Mouse (Mus musculus) spleen, postnatal 36 days (tissue): ENCODE results near the gene Msi1.

ENCODE experiments used
- DNase-seq, 2 experiments: peaks; one replicate each; pipeline ENCODE4 v3.0.0; 2022; ENCODE audit warnings: low spot score in 2 of 2, mixed read lengths in 1 of 2

Gene Msi1

DNA sequence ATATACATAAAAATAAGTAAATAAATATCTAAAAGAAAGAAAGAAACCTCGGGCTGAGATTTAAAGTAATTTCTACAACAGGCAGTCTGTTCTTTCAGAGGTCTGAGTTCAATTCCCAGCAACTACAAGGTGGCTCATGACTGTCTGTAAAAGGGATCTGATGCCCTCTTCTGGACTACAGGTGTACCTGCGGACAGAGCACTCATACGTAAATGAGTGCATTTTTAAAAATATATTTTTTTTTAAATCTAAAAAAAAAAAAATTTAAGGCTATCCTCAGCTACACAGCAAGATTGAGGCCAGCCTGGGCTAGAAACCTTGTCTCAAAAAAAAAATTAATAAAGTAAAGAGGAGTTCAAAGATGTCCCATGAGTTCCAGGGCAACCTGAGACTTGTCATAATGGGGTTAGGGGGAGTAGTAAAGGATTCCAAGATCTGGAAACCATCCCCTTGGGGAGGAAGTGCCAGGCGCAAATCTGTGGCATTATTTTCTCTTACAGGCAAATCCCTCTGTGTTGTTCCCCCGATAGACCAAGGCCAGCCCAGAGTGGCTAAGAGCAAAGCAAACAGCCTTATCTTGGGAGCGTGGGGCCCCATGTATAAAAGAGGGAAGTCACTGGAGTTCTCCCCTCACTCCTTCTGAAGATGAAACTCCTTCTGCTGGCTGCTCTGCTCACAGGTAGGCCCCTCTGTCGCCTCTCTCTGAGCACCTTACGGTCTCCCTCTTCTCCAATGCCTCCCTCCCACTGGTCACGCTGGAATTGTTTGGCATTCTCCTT, 36.4 kb downstream of the Msi1 start, which contains the start of gene Pla2g1b:
Gene Pla2g1b, plus strand, starts transcription at position 621 of the 779 bp plus-strand sequence.
- DNase-seq, result no peak

DNA sequence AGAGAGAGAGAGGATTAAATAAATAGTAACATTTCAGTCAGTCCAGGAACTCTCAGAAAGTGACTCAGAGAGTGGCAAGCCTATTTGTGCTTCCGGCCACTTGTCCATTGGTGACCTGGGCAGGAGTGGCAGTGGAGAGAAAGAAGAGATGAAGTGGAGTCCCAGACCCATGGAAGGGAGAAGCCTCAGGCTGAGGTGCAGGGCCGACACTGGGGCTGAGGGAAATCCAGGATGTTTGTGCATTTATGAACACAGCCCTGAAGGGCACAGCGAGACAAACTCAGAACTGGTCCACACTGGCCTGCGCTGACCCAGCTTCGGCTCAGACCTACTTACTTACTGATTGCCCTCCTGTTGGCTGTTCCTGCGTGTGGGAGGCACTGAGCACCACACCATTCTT, 40.4 kb downstream of the Msi1 start:
- DNase-seq, result no peak

DNA sequence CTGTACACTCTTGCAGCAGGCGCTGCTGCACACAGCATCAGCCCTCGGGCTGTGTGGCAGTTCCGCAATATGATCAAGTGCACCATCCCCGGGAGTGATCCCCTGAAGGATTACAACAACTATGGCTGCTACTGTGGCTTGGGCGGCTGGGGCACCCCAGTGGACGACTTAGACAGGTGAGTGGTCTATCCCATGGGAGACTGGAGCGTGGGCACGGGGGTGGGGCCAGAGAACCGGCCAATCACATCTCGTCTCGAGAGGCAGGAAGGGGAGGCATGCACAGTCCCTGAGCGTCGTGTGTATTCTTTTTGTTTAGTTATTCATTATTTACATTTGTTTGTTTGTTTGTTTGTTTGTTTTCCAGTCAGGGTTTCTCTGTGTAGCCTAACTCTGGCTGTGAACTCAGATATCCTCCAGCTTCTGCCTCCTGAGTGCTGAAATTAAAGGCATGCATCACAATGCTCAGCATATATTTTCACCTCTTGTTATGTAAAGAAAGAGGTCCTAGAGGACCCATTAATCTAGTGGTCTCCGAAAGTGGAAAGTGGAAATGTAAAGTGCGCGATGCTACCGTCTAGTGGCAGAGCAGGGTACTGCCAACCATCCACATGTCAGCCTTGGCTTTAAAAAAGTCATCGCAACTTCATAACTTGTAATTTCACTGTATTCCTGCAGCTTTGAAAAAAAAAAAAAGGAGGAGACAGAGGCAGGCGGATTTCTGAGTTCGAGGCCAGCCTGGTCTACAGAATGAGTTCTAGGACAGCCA, 41.5 kb downstream of the Msi1 start:
- peak in 1 of 2 experiments; percentile 24 for DNase-seq

DNA sequence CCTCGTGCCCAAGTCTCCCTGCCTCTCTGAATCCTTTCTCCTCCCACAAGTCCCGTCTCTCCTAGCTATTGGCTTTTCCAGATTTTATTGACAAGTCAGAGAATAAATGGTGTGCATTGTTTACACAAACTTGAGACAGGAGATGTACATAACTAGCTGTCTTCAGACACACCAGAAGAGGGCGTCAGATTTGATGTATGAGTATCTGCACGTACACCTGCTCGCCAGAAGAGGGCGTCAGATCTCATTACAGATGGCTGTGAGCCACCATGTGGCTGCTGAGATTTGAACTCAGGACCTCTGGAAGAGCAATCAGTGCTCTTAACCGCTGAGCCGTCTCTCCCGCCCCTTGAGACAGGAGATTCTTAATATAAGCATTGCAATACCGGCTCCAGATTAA, 43.8 kb downstream of the Msi1 start:
- DNase-seq, result no peak

DNA sequence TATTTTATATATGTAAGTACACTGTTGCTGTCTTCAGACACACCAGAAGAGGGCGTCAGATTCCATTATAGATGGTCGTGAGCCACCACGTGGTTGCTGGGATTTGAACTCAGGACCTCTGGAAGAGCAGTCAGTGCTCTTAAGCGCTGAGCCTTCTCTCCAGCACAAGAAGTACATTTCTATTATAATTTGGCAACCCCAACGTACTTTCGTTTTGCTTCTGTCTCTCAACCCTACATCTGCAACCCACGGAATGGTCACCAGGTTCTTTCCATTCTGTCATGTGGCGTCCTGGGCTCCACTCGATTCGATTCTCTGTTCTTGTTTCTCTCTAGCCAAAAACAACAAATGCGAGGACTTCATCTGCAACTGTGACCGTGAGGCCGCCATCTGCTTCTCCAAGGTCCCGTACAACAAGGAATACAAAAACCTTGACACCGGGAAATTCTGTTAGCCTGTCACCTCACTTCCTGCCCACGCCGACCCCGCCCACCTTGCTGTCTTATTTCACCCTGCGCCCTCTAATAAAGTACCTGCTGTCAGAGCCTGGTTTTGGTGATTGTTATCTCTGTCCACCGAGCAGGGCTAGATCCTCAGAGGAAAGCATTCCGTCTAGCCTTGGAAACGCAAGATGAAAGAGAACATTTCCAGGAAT, 44.9 kb downstream of the Msi1 start:
- DNase-seq, result no peak

DNA sequence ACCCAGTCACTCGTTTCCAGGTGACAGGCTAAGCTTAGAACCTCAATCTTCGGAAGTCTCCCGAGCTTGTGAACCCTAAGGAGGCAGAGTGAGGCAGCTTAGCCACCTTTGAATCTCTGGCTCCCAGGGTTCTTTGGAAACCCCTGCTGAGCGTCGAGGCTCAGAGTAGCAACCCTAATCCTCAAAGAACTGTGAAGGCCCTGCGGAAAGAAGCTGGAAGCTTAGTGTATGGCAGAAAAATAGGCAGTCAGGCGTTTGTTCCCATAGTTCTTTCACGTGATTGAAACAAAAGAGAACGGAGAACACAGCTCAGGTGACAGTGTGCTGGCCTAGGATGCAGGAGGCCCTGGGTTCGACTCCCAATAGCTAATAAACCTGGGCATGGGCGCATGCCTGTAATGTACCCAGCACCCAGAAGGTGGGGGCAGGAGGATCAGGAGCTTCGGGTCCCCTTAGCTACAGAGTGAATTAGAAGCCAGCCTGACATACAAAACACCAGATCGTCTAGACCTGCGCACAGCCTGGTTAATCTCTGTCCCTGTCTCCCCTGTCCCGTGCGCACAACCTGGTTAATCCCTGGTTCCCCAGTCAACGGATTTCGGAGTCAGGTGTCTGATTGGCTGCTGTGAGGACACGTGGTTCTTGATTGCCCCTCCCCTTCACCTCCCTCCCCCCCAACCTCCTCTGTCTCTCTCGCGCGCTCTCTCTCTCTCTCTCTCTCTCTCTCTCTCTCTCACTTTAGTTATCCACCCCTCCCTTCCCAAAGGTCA, 46.1 kb downstream of the Msi1 start:
- DNase-seq, result no peak

DNA sequence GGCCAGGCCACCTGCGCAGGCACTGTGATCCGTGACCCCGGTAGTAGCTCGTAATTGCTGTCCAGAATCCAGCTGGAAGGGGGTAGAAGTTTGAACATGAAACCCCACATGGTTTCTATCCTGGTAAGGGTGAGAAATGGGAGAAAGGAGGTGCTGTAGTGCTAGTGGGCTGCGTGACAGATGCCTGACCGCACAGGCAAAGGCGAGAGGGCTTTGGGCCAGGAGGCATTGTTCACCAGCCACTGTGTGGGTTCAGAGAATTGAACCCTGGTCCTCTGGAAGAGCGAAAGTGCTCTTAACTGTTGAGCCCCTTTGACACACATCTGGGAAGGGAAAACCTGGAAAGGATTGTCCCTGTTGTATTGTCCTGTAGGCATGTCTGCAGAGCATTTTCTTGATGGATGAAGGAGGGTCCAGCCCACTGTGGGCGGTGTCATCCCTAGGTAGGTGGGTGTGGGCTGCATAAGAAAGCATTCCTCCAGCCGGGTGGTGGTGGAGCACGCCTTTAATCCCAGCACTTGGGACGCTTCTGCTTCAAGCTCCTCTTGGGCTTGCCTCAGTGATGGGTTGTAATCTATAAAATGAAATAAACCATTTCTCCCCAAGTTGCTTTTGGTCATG, 46.8 kb downstream of the Msi1 start:
- DNase-seq, result no peak

DNA sequence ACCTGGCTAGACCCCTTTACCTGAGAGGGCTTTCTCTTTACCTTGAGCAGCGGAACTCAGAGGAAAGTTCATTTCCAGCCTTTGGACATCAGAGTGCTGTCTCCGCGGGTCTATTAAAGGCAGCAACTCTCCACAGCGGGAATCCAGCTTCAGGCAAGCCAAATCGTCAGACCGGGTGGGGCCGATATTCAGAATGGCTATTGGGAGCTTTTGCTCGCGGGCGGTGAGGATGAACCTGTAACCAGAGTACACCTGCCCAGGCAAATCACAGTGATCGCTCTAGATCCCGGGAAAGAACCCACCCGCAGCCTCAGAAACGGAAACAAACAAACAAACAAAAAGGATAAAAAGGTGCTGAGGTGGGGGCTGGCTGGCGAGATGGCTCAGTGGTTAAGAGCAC, 50.2 kb downstream of the Msi1 start:
- no peak for DNase-seq

DNA sequence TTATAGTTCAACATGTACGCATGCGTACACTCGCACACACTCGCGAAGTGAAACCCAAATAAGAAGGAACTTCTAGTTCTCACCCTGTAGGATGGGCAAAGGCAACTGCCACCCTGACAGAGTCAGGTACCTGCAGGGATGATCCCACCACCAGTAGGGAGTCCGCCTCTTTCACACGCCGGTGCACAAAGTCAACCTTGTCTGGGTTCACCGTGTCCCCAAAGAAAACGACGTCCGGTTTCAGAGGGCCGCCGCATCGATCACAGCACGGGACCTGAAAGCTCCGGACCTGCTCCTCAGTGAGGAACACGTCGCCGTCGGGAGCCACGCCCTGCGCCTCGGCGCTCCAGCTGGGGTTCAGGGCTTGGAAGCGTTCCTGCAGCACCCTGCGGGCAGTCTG, 50.7 kb downstream of the Msi1 start:
- DNase-seq, result peak in 1 of 2 experiments; percentile 31

DNA sequence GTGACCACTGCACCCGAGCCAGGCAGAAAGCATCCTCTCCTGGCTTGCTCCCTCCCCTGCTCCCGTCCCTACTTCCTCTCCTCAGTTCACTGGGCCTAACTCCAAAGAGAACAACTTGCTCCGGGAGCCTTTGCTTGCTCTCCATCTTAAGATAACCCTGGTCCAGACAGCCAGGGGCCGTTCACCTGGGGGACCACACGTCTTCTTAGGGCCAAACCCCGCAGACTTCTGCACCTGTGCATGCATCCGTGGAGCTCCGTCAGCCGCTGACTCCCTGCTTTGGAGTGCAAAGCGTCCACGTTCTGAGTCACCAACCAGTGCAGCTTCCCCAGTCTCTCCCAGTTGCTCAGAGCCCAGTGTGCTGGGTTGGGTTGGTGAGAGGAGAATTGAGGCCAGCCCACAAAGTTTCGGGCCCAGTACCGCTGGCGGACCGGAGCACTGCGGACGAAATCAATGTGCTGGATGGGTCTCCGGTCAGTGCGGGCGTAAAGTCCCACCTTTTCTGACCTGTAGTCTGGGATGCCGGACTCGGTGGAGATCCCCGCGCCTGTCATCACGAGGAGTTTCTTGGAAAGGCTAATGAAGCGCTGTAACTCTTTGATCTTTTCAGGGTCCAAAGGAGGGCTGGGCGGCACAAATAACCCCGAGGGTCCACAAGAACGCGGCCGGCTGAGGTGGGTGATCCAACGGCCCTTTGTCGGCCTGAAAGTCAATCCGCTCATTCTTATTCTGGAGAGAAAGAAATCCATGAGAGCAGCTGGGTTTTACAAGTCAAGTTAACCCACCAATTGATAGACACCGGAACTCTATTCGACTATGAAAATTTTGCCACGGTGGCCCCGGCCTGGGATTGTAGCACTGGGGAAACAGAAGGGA, 53.2 kb downstream of the Msi1 start:
- DNase-seq, result no peak

DNA sequence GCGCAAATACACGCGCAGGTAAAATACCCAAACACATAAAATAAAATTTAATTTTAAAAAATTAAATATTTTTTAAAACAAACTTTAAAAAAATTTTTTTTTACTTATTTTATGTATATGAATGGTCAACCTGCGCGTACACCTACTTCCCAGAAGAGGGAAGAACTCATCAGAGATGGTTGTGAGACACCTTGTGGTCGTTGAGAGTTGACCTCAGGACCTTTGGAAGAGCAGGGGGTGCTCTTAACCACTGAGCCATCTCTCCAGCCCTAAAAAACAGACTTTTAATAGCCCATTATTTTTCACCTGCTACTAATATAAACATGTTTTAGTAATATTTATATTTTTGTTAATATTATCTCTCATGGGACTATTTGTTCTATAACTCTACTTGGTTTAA, 54.0 kb downstream of the Msi1 start:
- DNase-seq, result peak in 1 of 2 experiments; percentile 22

DNA sequence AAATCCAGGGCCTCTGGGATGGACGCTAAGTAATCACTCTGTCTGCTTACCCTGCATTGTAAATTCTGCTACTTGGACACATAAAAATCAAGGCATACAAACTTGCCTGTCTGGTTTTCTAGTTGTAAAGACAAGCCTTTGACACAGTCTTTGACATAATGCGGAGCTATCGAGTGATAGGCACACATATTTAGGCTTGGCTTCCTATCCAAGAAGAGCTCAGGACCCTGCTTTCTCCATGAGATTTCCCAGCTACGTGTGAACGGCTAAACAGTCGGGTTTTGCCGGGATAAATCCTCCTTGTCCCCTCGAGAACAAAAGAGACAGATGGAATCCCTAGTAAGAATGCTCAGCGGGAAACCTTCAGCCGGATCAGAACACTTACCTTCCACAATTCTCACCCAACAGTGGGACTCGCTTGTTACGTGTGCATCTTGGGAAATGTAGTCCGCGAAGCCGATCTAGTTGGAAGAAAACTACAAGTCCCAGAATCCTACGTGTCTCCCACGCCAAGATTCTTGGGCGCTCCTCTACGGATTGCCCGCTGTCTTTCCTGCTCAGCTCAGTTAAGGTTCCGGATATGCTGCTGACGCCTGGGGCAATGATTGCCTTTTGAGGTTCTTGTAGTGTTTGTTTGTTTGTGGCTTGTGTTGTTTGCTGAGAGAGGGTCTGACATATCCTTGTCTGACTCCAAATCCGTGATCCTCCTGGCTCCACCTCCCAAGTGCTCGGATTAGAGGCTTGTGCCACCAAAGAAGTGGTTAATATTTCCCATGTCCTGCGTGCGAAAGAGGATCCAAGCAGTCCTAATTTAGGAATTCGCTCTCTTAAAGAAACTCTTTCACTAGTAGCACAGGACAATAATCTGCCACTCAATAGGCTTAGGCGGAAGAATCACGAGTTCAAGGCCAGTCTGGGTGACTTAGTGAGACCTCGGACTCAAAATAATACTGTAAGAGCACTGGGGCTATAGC, 54.8 kb downstream of the Msi1 start, which contains the start of gene Sirt4:
Gene Sirt4, minus strand, starts transcription at position 779 of the 974 bp plus-strand sequence.
- DNase-seq, result peak; percentile 84 to 90

DNA sequence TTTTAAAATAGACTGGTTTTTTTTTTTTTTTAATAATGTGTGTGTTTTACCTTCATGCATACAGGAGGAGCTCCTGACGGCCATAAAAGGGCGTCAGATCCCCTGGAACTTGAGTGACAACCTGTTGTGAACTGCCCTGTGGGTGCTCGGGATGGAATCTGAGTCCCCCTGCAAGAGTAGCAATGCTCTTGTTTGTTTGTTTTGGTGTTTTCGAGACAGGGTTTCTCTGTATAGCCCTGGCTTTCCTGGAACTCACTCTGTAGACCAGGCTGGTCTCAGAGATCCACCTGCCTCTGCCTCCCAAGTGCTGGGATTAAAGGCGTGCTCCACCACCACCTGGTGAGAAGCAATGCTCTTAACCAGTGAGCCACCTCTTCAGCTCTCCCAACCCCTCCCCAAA, 55.6 kb downstream of the Msi1 start:
- no peak for DNase-seq

DNA sequence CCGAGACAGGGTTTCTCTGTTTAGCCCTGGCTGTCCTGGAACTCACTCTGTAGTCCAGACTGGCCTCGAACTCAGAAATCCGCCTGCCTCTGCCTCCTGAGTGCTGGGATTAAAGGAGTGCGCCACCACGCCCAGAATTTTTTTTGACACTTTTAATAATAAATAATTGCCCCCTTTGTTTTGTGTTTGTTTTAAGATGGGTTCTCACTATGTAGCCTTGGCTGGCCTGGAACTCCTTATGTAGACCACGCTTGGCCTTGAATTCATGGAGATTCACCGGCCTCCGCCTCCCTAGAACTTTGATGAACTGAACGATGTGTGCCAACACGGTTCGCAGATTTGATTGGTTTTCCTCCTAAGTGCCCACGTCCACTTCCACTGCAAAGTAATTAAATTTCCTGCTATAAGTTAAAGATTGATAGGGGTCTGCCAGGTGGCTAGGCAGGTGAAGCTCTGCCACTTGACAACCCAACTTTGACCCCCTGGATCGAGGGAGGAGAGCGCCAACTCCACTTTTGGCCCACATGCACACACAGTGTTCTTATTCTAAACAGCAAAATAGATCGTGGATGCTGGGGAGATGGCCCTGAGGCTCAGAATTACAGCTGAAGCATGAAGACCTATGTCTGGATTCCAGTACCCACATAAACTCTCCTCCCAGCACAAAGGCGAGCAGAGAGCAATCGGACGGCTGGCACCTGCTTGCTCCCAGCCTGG, 56.2 kb downstream of the Msi1 start:
- DNase-seq, result no peak

DNA sequence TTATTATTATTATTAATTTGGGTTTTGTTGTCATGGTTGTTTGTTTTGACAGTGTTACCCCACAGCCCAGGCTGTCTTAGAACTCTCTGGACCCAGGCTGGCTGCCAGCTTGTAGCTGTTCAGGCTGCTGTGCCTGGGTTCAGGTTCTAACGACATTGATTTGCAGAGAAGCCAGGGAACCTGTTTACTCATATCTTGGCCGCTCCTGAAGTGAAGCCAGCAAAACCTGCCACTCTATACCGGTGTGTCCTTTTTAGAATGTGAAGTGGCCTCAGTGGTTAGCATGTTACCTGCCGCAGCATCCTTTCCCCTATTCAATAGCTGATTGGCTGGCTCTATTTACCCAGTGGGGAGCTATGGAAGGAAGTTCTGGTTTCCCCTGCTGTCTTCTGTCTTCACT, 57.3 kb downstream of the Msi1 start:
- DNase-seq, result no peak

DNA sequence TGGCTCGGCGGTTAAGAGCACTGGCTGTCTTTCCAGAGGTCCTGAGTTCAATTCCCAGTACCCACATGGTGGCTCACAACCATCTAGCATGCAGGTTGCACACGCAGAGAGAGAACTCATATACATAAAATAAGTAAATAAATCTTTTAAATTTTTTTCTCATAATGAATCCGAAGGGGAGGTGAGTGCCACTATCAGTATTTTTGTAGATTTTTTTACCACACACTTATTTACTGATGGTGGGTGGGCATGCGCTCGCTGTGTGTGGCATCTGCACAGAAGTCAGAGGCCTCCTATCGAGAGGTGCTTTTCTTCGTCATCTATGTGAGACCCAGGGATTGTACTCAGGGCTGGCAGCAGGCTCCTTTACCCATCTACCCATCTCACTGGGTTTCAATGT, 58.0 kb downstream of the Msi1 start:
- DNase-seq, result no peak

DNA sequence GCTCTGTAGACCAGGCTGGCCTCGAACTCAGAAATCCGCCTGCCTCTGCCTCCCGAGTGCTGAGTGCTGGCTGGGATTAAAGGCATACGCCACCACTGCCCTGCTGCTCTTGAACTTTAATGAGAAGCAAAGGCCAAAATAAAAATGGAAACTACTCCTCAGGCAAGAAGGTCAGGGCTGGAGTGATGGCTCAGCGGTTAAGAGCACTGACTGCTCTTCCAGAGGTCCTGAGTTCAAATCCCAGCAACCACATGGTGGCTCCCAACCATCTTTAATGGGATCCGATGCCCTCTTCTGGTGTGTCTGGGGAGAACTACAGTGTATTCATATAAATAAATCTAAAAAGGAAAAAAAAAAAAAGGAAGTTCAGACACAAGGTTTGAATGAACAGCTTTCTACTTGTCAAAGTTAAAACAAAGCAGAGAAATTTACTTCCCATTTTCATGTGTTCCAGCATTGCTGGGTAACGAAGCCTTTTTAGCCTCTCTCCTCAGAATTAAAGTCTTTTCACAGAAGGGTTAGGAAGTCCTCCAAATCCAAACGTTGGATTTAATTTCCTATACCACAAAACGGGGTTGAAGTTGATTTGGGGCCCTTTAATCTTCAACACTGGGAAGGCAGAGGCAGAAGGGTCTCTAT, 58.7 kb downstream of the Msi1 start:
- no peak for DNase-seq
